Mouse (Mus musculus) adrenal gland, adult 8-10 months (tissue): ENCODE measurements around the gene Epn2. TPM values are rescaled to one million over a fixed set of nuclear protein-coding genes. Genes with fewer than 3 reads are reported as not detected.

Source experiments
- DNase-seq: peaks from one replicate; pipeline ENCODE4 v3.0.0; 2022
- total RNA-seq, 4 experiments: library from RNA; stranded (reverse); gene quantifications; 2 replicates each; pipeline ENCODE4 v1.2.4; 2022

Gene Epn2
- total RNA-seq, 4 experiments from 2014 or later: 27.6 to 47.1 (median 35.7) TPM

DNA sequence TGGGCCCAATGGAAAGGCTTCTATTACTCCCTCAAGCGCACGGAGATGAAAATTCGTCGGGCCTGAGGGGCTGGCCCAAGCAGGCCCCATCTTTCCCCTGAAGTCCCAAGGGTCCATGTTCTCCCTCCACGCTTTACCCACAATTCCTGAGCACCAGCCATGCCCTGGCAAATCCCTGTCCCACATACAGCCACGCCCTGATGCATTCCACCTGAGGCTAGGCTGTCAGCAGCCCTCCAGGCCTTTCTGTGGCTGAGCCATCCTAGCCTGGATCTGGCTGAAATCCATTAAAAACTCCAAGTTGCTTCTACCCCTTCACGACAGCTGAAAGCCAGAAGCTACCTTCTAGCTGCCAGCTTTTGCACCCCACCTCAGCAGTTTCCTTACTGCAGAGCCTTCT lies 91.6 kb downstream of the Epn2 start:
- DNase-seq: no peak

DNA sequence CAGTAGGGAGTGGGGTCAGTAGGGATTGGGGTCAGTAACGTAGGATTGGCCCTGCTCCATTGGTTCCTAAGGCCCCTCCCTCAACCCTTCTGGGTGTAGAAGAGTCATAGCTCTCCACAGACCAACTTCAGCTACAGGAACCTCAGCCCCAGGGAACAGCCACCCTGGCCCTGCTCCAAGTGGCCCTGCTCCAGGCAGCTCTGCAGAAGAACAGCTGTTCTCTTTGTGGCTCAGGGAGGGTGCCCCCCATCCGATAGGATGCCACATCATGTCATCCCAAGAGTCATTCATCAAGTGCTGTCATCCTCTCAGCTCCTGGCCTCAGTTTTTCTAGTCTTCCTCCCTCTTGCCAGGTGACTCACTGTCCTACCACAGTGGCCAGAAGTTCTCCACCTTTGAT lies 92.1 kb downstream of the Epn2 start:
- no peak for DNase-seq

DNA sequence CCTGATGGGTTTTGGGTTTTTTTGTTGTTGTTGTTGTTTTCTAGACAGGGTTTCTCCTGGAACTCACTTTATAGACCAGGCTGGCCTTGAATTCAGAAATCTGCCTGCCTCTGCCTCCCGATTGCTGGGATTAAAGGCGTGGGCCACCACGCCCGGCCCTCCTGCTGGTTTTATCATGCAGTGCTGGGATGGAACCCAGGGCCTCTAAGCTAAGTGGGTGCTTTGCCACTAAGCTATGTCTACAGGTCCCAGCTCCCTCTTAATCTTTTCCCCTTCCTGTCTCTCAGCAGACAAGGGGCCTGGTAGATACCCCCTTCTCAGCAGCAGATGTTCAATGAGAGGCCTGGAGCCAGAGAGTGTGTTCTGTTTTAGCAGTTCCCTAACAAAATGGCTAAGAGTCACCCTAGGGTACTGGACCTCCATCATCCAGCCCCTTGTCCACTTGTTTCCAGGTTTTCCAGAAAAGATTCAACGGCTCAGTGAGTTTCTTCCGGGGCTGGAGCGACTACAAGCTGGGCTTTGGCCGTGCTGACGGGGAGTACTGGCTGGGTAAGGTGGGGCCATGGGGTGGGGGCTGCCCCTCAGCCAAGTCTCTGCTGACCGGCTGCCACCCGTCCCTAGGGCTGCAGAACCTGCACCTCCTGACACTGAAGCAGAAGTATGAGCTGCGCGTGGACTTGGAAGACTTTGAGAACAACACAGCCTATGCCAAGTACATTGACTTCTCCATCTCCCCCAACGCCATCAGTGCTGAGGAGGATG lies 92.8 kb downstream of the Epn2 start:
- no peak for DNase-seq

DNA sequence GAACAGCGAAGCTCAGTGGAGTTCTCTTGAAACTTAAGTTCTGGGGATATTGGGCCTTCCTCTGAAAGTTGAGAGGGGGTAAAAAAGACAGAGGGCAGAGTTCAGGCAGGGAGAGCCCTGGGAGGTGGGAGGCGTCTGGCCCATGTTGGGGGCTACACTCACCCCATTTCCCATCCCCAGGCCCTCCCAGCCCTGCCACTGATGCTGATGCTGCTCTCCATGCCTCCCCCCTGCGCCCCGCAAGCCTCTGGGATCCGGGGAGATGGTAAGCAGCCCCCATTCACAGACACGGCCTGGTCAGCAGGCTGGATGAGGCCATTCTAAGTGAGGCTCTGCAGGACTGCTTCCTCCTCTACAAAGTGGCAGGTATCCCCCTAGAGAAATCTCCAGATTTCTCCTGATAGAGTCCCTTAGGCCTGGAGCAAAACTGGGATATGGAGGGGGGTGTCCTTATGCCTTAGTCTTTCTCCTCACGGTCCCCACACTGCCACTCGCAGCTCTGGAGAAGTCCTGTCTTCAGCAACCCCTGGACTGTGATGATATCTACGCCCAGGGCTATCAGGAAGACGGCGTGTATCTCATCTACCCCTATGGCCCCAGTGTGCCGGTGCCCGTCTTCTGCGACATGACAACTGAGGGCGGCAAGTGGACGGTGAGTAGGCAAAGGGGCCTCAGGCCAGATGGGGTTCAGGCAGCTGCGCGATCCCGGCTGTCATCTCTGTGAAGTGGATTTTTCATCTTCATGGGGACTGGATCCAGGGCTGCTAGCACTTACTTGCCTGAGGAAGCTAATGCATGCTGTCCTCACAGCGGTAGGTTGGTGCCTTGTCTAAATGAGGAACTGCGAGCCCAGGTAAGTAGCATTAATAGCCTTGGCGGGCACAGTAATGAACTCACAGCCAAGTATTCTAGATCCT lies 93.7 kb downstream of the Epn2 start:
- DNase-seq: no peak

DNA sequence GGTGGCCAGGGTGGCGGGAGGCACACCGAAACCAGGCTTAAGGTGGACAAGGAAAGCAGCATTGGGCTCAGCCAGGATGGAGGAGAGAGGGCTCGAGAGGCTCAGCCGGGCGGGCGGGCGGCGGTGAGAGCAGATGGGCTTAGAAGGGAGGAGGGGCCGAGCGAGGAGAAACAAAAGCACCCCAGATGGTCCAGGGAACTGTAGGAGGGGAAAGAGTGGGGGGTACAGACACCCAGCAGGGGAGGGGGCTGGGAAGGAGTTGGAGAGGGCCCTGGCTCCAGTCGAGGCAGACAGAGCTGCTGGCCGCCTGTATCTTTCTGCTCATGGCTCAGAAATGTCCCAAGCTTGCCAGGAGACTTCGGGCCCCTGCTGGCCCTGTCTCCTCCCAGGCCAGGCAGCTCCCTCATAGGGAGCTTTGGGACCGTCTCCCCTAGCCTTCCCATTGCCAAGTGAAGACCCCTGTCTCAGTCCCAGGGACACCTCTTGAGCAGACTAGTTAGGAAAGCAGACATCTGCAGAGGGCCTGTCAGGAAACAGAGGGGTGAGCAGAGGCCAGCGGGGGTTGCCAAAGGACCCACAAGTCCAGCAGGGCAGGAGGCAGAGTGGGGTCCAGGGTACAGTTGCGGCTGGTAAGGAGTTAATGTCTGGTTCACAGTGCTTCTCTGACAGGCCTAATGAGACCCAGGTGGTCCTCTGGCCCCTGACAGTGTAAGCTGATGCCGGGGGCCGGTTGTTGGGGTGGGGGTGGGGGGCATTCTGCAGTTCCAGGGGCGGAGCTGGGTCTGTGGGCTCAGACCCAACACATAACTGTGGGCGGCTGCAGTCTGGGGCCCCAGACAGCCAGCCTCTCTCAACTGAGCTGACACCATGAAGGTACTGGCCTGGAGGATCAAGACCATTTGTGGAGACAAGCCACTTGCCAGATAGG lies 94.6 kb downstream of the Epn2 start, which contains the start of gene Mfap4:
Mfap4 (plus strand) TSS at position 819 of the 928 bp plus-strand sequence.
- DNase-seq: no peak

DNA sequence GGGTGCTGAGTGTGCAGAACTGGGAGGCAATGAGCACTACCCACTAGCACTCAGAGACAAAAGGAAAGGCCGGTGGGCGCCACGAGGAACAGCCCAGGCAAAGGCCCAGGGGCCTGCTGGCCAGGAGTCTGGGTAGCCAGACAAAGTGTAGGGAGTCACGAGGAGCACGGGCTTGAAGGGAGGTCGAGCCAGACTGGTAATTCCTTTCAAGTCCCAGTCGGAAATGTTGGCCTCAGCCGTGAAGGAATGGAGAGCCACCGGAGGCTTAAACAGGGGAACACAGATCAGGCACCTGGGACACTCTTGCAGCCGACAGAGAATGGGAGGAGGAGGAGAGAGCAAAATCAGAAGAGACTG lies 95.3 kb downstream of the Epn2 start:
- no peak for DNase-seq

DNA sequence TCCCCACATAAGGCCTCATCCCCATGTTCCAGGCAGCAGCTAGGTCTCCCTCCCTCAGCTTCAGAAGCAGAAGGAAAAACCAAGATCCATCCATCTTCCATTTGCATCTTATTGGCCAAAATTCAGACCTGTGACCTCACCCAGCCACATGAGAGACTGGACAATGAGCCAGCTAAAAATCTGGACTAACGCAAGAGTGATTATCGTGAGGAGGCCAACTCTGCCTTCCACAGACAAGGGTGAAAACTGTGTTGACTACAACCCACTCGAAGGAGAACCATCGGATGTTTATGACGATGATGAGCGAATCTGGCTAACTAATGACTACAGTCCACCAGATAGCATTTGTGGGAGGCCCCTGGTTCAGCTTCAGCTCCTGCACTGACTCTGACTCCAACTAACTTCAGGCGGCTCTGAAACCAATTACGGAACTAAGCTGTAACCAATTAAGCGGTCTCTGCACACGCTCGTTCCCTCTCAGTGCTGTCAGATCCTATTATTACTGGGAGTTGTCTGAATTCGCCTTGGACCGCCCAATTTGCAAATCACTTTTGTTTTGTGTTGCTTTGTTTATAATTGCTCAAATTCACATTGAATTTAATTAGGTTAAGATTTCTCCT lies 96.2 kb downstream of the Epn2 start:
- DNase-seq: no peak

DNA sequence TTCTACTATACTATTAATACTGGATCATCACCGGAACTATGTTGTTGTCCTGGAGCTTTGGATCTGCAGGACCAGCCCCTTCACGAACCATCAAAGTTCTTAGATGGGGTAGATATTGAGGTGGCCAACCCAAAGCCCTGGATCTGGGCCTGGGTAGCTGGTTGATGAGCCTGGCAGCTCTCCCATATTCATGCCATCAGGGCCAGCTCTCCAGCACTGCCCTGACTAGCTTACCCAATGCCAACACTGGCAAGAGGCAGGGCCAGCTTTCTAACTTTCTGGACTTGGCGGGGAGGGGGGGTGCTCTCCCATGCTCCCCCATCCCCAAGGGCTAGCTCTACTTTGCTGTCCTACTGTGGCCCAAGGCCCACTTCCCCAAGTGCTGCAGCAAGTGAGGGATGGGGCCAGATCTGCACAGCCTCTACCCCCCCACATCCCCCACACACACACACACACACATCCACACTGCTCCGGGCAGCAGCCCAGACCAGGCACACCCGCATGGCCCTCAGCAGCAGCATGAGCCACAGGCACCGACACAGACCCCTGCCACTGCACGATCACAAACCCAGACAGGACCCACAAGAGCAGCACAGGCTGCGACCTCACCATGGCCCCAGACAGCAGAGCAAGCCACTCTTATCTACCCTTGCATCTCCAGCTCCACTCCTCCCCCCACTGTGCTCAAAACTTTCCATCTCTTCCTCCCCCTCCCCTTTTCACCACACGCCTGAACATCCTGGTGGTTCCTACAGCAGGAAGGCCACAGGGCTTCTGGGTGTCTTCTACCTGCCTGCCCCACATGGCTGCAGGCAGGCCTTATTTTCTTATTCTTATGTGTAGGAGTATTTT lies 98.0 kb downstream of the Epn2 start:
- DNase-seq: no peak

DNA sequence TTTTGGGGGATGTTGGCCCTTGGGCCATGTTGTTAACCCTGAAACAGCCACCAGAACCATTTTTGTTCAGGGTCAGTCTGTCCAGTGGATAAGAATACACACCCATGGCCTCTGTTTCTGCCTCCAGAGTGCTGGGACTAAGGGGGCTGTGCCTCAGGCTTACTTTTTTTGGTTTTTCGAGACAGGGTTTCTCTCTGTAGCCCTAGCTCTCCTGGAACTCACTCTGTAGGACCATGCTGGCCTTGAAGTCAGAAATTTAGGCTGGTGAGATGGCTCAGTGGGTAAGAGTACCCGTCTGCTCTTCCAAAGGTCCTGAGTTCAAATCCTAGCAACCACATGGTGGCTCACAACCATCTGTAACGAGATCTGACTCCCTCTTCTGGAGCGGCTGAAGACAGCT lies 100.7 kb downstream of the Epn2 start:
- DNase-seq: no peak

DNA sequence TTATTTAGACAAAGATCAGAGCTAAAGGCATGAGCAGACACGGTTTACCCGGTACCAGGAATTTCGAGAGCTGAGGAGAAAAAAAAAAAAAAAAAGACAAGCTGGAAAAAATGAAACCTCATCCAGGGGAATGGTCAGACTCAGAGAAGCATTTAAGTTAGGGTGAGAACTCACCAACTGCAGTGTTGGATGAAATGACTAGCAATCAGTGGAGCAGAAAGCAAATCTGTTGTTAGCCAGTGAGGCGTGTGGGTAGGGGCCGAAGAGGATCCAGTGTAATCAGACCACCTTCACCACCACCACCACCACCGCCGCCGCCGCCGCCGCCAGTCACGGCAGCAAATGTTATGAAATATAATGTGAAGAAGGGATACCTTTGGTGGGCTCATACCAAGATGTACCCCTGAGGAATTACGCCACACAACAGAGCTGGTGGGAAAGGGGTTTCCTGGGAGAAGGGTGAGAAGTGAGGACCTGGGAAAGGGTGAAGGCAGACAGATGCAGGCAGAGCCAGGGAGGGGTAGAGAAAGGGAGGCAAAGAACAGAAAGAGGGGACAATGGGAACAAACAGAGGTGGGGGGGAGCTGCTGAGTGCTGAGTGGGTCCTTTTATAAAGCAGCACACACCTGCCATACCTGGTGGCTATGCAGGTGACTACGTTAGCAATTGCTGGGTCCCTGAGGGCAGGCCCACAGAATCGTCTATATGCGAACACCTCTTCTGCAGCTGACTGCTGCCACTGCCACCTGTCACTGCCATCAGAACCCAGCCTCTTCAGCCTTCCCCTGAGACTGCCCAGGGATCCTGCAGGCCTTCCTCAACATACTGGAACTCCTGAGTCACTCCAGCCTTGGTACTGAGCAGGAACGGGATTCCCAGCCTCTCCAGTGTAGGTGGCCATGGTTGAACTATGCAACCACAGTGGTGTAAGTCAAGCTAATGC lies 101.7 kb downstream of the Epn2 start:
- no peak for DNase-seq

DNA sequence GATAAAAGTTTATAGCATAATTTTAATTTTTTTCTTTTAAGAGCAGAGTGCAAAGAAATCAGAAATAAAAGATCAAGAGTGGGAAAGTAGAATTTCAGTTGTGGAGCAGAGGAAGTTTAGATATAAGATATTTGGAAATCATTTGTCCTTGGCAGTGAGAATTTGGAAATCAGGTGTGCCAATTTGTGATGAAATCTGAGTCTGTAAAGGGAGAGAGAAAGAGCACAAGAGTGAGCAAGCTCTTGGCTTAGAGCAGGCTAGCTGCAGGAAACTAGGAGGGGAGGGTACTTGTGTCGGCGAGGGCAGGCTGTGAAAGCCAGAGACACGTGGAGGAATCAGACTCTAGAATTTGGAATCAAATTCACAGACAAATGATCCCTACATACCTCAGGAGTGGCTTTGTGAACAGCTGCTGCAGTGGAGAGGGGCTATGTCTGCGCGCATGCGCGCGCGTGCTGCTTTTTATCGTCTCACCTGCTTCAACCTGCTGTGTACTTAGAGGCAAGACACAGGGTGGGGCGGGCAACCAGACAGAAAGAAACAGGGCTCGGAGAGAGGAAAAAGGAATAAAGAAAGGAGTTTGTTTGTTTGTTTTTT lies 102.6 kb downstream of the Epn2 start:
- DNase-seq: no peak

DNA sequence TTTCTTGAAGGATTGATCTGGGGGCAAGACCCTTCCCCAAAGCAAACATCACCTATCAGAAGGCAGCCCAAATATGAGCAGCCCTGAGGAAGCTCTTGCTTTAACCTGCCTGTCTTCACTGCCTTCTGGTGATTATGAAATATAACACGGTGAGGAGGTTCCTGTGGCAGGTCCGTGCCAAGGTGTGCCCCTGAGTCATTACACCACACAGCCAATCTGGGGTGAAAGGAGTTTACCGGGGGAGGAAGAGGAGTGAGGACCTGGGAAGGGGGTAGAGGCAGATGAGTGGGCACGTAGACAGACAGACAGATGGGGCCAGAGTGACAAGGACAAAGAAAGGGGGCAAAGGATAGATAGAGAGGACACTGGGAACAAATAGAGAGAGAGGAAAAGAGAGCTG lies 105.9 kb downstream of the Epn2 start:
- DNase-seq: no peak

DNA sequence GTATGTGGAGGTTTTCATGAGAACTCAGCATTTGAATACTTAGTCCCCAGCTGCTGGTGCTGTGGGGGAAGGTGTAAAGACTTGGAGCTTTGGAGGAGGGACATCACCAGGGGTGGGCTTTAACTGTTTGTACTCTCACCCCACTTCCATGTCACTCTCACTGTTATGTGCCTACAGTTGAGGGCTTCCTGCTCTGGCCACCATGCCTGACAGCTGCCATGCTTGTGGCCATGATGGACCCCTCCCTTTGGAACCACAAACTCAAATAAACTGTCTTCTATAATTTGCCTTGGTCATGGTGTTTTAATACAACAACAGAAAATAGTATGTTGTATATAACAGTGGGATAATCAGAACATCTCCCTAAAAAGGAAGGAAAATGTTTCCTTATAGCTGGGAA lies 108.6 kb downstream of the Epn2 start:
- no peak for DNase-seq

DNA sequence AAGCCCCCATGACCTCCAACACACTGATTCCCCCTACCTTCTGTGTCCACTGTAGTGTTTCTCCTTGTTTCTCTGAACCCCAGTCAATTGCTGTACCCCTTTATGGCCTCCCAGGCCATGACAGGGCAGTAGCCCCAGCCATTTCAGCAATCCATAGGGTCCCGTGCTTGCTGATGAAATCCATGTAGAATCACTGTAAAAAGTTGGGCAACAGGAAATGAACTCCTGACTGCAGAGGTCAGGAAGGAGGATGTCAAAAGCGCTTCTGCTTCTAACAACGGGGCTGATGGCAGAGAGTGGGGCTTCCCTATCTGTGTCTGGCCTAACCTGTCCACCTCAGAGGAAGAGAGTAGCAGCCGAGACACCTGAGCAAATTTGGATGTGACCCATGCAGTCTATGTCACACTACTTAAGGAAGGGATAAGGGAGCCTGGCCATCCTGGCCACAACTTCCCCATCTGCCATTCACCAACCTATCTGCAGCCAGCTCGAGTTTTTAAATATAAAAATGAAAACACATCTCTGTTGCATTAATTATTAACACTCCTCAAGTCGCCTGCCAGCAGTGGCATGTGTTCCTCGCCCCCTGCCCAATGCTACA lies 110.1 kb downstream of the Epn2 start:
- DNase-seq: no peak

DNA sequence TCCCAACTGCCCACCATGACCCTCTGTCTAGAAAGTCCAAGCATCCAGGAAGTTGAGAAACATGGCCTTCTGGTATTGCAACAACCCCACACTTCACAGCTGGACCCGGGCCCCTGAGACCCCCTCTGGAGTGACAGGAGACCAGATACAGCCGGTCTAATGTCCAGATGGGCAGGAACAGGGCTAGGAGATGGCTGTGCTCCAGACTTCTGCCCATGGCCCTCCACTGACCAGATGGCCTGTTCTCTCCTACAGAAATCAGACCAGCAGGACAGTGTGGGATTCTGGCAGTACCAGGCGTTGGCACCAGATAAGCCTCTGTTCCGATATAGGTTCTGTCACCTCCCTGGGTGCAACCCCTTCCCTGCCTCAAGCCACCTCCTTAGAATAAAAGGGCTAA lies 111.0 kb downstream of the Epn2 start:
- DNase-seq: no peak
